Mouse (Mus musculus) cerebellum, adult 11-12 months (tissue): Measurements from ENCODE around the gene Cyp2c65.
"Not testable (repeated sequence)": the region's sequence is repeated elsewhere in the genome, so short reads cannot be mapped to it uniquely, and the experiment has no call there.

ENCODE experiments used
- DNase-seq: peaks from one replicate; pipeline ENCODE4 v3.0.0; 2022

Cyp2c65 gene

GRCm38 (mm10) chr19:39060719-39061118, at the start of gene Cyp2c65:
Cyp2c65 (plus strand) TSS chr19:39061015.
- no peak for DNase-seq

- no peak for DNase-seq
These were observed 2.9 kb upstream of the Cyp2c65 start for GRCm38 (mm10) chr19:39057928-39058327.

DNA sequence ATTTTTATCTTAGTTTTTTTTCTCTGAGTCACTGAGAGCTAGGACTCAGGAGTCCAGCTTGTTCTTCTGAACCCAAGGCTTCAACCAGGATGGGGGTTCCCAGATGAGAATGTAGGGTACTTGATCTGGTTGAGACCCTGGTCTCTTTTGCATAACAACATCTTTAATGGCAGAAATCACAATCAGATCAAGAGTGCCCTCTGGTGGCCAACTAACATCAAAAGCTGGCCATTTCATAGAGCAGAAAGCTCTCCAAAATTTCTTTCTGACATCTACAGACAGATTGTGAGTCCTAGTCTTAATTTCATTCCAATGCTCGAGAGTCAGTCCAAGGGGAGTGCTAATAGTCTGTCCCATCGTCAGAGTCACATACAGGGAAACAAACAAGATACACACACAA, 38.0 kb downstream of the Cyp2c65 start:
- DNase-seq = not testable (repeated sequence)

GRCm38 (mm10) chr19:39113644-39114043, 52.8 kb downstream of the Cyp2c65 start, which contains the start of gene Cyp2c66:
Cyp2c66 (plus strand) TSS chr19:39113898.
- DNase-seq = no peak
